Mouse (Mus musculus): ENCODE data around the gene Tnni1.

Tnni1 gene

GRCm38 (mm10) chr1:135810180-135810579 lies 30.9 kb downstream of the Tnni1 start:
- DNase-seq (ENCODE audit: low spot score): no peak

- DNase-seq (ENCODE audit: low spot score): peak; percentile 84
These were observed 31.9 kb downstream of the Tnni1 start for GRCm38 (mm10) chr1:135811016-135811646.

- DNase-seq (ENCODE audit: low spot score): no peak
These were observed 33.0 kb downstream of the Tnni1 start for GRCm38 (mm10) chr1:135812205-135812604.

GRCm38 (mm10) chr1:135812618-135813017 lies 33.4 kb downstream of the Tnni1 start:
- DNase-seq (ENCODE audit: low spot score): no peak

- no peak for DNase-seq (ENCODE audit: low spot score)
These were observed 33.8 kb downstream of the Tnni1 start for GRCm38 (mm10) chr1:135813071-135813470.

GRCm38 (mm10) chr1:135813687-135814395 lies 34.6 kb downstream of the Tnni1 start:
- no peak for DNase-seq (ENCODE audit: low spot score)

- no peak for DNase-seq (ENCODE audit: low spot score)
These were observed 35.3 kb downstream of the Tnni1 start for GRCm38 (mm10) chr1:135814531-135814930.

- DNase-seq (ENCODE audit: low spot score): no peak
These were observed 38.4 kb downstream of the Tnni1 start for GRCm38 (mm10) chr1:135817595-135817994.

GRCm38 (mm10) chr1:135818481-135819086 lies 39.4 kb downstream of the Tnni1 start, which contains the start of gene Lad1:
Gene Lad1, plus strand, starts transcription at chr1:135818598.
- peak; percentile 64 for DNase-seq (ENCODE audit: low spot score)

GRCm38 (mm10) chr1:135820071-135820470 lies 40.8 kb downstream of the Tnni1 start:
- no peak for DNase-seq (ENCODE audit: low spot score)

GRCm38 (mm10) chr1:135820736-135821364 lies 41.6 kb downstream of the Tnni1 start:
- no peak for DNase-seq (ENCODE audit: low spot score)

GRCm38 (mm10) chr1:135821780-135822179 lies 42.5 kb downstream of the Tnni1 start:
- DNase-seq (ENCODE audit: low spot score): no peak

GRCm38 (mm10) chr1:135828918-135829317 lies 49.7 kb downstream of the Tnni1 start:
- DNase-seq (ENCODE audit: low spot score): peak; percentile 47

GRCm38 (mm10) chr1:135834206-135834859 lies 55.1 kb downstream of the Tnni1 start:
- DNase-seq (ENCODE audit: low spot score): no peak

- DNase-seq (ENCODE audit: low spot score): no peak
These were observed 55.7 kb downstream of the Tnni1 start for GRCm38 (mm10) chr1:135834983-135835382.

- DNase-seq (ENCODE audit: low spot score): no peak
These were observed 56.7 kb downstream of the Tnni1 start, which contains the start of gene Tnnt2 for GRCm38 (mm10) chr1:135835716-135836483. Gene Tnnt2, plus strand, starts transcription at chr1:135836354.

- DNase-seq (ENCODE audit: low spot score): no peak
These were observed 59.4 kb downstream of the Tnni1 start for GRCm38 (mm10) chr1:135838626-135839025.

- DNase-seq (ENCODE audit: low spot score): no peak
These were observed 59.8 kb downstream of the Tnni1 start for GRCm38 (mm10) chr1:135839065-135839464.

- no peak for DNase-seq (ENCODE audit: low spot score)
These were observed 61.6 kb downstream of the Tnni1 start for GRCm38 (mm10) chr1:135840675-135841395.

- DNase-seq (ENCODE audit: low spot score): no peak
These were observed 64.5 kb downstream of the Tnni1 start for GRCm38 (mm10) chr1:135843519-135844262.
